Mouse (Mus musculus) liver, adult 2 months (tissue): Measurements from ENCODE around the gene Med7.

Source experiments
- CTCF ChIP-seq: fragments of 200-500 bp; IDR thresholded peaks from 2 replicates; pipeline ENCODE4 v1.5.1; 2011; ENCODE audit warnings: low read depth, low read length, control low read depth
- POLR2A ChIP-seq: fragments of 200-500 bp; IDR thresholded peaks from 2 replicates; pipeline ENCODE4 v1.6.1; 2011; ENCODE audit warnings: low read length, control low read depth; ENCODE audit not compliant: insufficient read depth; ENCODE audit errors: extremely low read depth

DNA sequence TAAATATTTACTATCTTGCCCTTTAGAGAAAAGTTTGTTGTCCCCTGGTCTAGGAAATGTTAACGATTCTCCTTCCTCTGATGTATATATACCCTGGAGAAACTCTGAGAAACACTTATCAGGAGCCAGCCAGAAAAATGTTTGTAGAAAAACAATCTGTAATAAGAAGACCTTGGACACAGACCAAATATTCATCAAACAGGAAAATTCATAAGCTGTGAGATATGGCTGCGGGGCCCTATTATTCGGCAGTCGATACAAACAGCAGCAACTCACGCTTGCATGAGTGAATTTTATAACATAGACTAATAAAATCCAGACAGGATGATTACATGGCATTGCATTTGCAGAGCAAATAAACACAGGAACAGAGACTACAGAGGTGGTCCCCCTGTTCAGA is 17.9 kb upstream of the Med7 start:
- TF ChIP-seq CTCF: no peak
- TF ChIP-seq POLR2A: no peak
